In genomic region chr12:73358640-73359039, GRCm38 (mm10) we compare ENCODE assay signal across 13 mouse cellular contexts.
DNase-seq lines count a peak whose midpoint lies in the region; ATAC-seq lines count a peak whose summit lies in the region.
"Had no signal": no experiment of that assay in that cellular context is flagged by ENCODE, and none has a peak within 500 bp of the region (broad histone marks: within the 10 kb centered on the region; RNA-seq: fewer than 3 reads in every experiment).

No protein-coding gene starts in this region.

- no peaks in the 10 kb centered on the region for H3K4me1 ChIP-seq in liver, embryonic 11.5 days (replicated peaks; ENCODE audit: control insufficient read depth, insufficient read depth, low read length)
- H3K4me1 ChIP-seq: lung, embryonic 15.5 days; stomach, embryonic 15.5 days had no signal

- ATAC-seq in liver, embryonic 11.5 days (replicated peaks; ENCODE audit: low FRiP score): no peak
- ATAC-seq in megakaryocyte-erythroid progenitor cell, adult 5-6 weeks (replicated peaks; ENCODE audit: low FRiP score, low TSS enrichment, poor library complexity, severe bottlenecking): no peak

- no peak overlapping the region for H3K4me3 ChIP-seq in liver, embryonic 11.5 days (ENCODE audit: low read depth, low read length)
- H3K4me3 ChIP-seq: hindbrain, embryonic 12.5 days; left cerebral cortex, adult 2 months; lung, embryonic 15.5 days; stomach, embryonic 15.5 days had no signal

- no peaks in the 10 kb centered on the region for H3K27me3 ChIP-seq in liver, embryonic 11.5 days (replicated peaks; ENCODE audit: control insufficient read depth, insufficient read depth, low read length)
- H3K27me3 ChIP-seq: hindbrain, embryonic 12.5 days; lung, embryonic 15.5 days; stomach, embryonic 15.5 days had no signal

- no peaks in the 10 kb centered on the region for H3K36me3 ChIP-seq in liver, embryonic 11.5 days (ENCODE audit: control insufficient read depth, insufficient read depth, low read length)
- H3K36me3 ChIP-seq: lung, embryonic 15.5 days; stomach, embryonic 15.5 days had no signal

- H3K27ac ChIP-seq in liver, embryonic 11.5 days (ENCODE audit: low read depth, low read length): no peak overlapping the region
- H3K27ac ChIP-seq: hindbrain, embryonic 12.5 days; left cerebral cortex, adult 2 months; lung, embryonic 15.5 days; stomach, embryonic 15.5 days had no signal

- peak; percentile 43 to 62 for DNase-seq in heart, adult 18-20 months
- DNase-seq in heart, adult 9 months (ENCODE audit: low spot score in 2 of 2): no peak
- DNase-seq in liver: peak; percentile 45
- DNase-seq in liver, embryonic 11.5 days (ENCODE audit: low spot score): no peak
- DNase-seq in adipocyte (ENCODE audit: low spot score): peak; percentile 69
- peak; percentile 28 for DNase-seq in gastrocnemius, postnatal 25 days
- DNase-seq in frontal cortex, postnatal 14 days (ENCODE audit: low spot score in 2 of 2): no peak
- DNase-seq: embryo, embryonic 11 days had no signal

- H3K9ac ChIP-seq in liver, embryonic 11.5 days (ENCODE audit: low read depth, low read length): no peak overlapping the region
- H3K9ac ChIP-seq: hindbrain, embryonic 12.5 days; lung, embryonic 15.5 days; stomach, embryonic 15.5 days had no signal

- no peaks in the 10 kb centered on the region for H3K9me3 ChIP-seq in liver, embryonic 11.5 days (ENCODE audit: control insufficient read depth, low read length)
- H3K9me3 ChIP-seq: hindbrain, embryonic 12.5 days; lung, embryonic 15.5 days; stomach, embryonic 15.5 days had no signal

- 89% methylated on average over 2 of the region's 2 CpGs for WGBS in liver, embryonic 11.5 days

- H3K4me2 ChIP-seq in liver, embryonic 11.5 days: no peak overlapping the region
- H3K4me2 ChIP-seq: hindbrain, embryonic 12.5 days; lung, embryonic 15.5 days; stomach, embryonic 15.5 days had no signal

Comparison
In these comparisons a context has a peak if more than half of its experiments do, and no peak if none do; other contexts are left out.
1. DNase-seq: peak in heart, adult 18-20 months (2 of 2), liver (single experiment), adipocyte (single experiment) and gastrocnemius, postnatal 25 days (single experiment); none in heart, adult 9 months (0 of 2), liver, embryonic 11.5 days (single experiment) and frontal cortex, postnatal 14 days (0 of 2).